Mouse (Mus musculus) forebrain, embryonic 14.5 days (tissue): Measurements from ENCODE around the gene Phactr1. TPM values are rescaled to one million over a fixed set of nuclear protein-coding genes. Genes with fewer than 3 reads are reported as not detected.

ENCODE experiments used
- ATAC-seq: fragments of 200-750 bp; cut with Nextera tagmentation; 2 replicates; pipeline ENCODE4 v1.8.0; 2017; ENCODE audit warnings: mild to moderate bottlenecking, moderate library complexity
- DNase-seq: peaks from one replicate; pipeline ENCODE4 v3.0.0-alpha.2; 2015; ENCODE audit warnings: low spot score
- H3K27ac ChIP-seq: fragments of 300-500 bp; sonication (generic); 2 replicates; pipeline ENCODE4 v1.5.1; 2014; ENCODE audit warnings: low read depth, mild to moderate bottlenecking, control low read depth, low read length, moderate library complexity
- H3K27me3 ChIP-seq: fragments of 300-500 bp; sonication (generic); replicated peaks from 2 replicates; pipeline ENCODE4 v1.6.1; 2014; ENCODE audit warnings: low read length, control low read depth, mixed read lengths; ENCODE audit not compliant: control insufficient read depth, insufficient read depth
- H3K36me3 ChIP-seq: fragments of 300-500 bp; sonication (generic); 2 replicates; pipeline ENCODE4 v1.6.1; 2014; ENCODE audit warnings: low read length, control low read depth; ENCODE audit not compliant: control insufficient read depth, insufficient read depth
- H3K4me1 ChIP-seq: fragments of 300-500 bp; sonication (generic); 2 replicates; pipeline ENCODE4 v1.6.1; 2014; ENCODE audit warnings: antibody characterized with exemption, low read length, control low read depth; ENCODE audit not compliant: control insufficient read depth, insufficient read depth
- H3K4me2 ChIP-seq: fragments of 300-500 bp; sonication (generic); 2 replicates; pipeline ENCODE4 v1.6.1; 2014; ENCODE audit warnings: mild to moderate bottlenecking, control low read depth, low read length
- H3K4me3 ChIP-seq: fragments of 300-500 bp; sonication (generic); 2 replicates; pipeline ENCODE4 v1.5.1; 2014; ENCODE audit warnings: low read depth, low read length, control low read depth
- H3K9ac ChIP-seq: fragments of 300-500 bp; sonication (generic); 2 replicates; pipeline ENCODE4 v1.6.1; 2014; ENCODE audit warnings: mild to moderate bottlenecking, low read length, control low read depth, moderate library complexity
- H3K9me3 ChIP-seq: fragments of 300-500 bp; sonication (generic); replicated peaks from 2 replicates; pipeline ENCODE4 v1.6.1; 2016; ENCODE audit warnings: low read length, control low read depth, mixed read lengths; ENCODE audit not compliant: control insufficient read depth
- WGBS: fragments of 180-500 bp; shearing (Covaris S2); extraction: QIAGEN DNeasy Blood & Tissue Kit; methylation state at CpG from one replicate; pipeline ENCODE4 v1.1.7; 2014; 5-methylcytosine and 5-hydroxymethylcytosine counted together
- polyA plus RNA-seq: library from polyadenylated mRNA; unstranded; fragments of >200 nt; fragmentation: Nextera tagmentation; extraction: Ambion mirVana; gene quantifications from 2 replicates; pipeline ENCODE4 v1.2.1, GENCODE M21; 2014

Gene Phactr1
- polyA plus RNA-seq, 1 experiment from 2014 or later, result 47.3 TPM

- Histone ChIP-seq H3K9me3 (no peaks in the 10 kb centered on the region), H3K36me3 (no peaks in the 10 kb centered on the region), H3K27me3 (no peaks in the 10 kb centered on the region), H3K4me1 (no peaks in the 10 kb centered on the region), H3K9ac (no peak overlapping the region), H3K4me3 (no peak overlapping the region), H3K4me2 (no peak overlapping the region), H3K27ac (no peak overlapping the region)
- peak; percentile 21 for DNase-seq
- ATAC-seq, result no peak
- 44% methylated on average over 13 of the region's 13 CpGs for WGBS
Observed at GRCm38 (mm10) chr13:42782151-42782550, 101.7 kb downstream of the Phactr1 start.

GRCm38 (mm10) chr13:42789221-42789620, 108.8 kb downstream of the Phactr1 start:
- Histone ChIP-seq H3K36me3 (no peaks in the 10 kb centered on the region), H3K4me2 (no peak overlapping the region), H3K9ac (no peak overlapping the region), H3K27me3 (no peaks in the 10 kb centered on the region), H3K4me3 (no peak overlapping the region), H3K4me1 (no peaks in the 10 kb centered on the region), H3K9me3 (no peaks in the 10 kb centered on the region), H3K27ac (no peak overlapping the region)
- ATAC-seq (no peak), DNase-seq (no peak)
- 87% methylated on average over 13 of the region's 13 CpGs for WGBS

GRCm38 (mm10) chr13:42792279-42792678, 111.9 kb downstream of the Phactr1 start:
- WGBS, result 29% methylated on average over 8 of the region's 8 CpGs
- peak; percentile 71 for DNase-seq
- H3K27ac ChIP-seq, result no peak overlapping the region
- H3K9ac ChIP-seq, result no peak overlapping the region
- H3K4me3 ChIP-seq, result no peak overlapping the region
- no peaks in the 10 kb centered on the region for H3K9me3 ChIP-seq
- H3K4me1 ChIP-seq, result no peaks in the 10 kb centered on the region
- H3K4me2 ChIP-seq, result no peak overlapping the region
- H3K27me3 ChIP-seq, result no peaks in the 10 kb centered on the region
- ATAC-seq, result peak; percentile 50; the same call in 1 of the 2 replicates
- no peaks in the 10 kb centered on the region for H3K36me3 ChIP-seq

- no peak for ATAC-seq
- Histone ChIP-seq H3K36me3 (no peaks in the 10 kb centered on the region), H3K4me2 (no peak overlapping the region), H3K27ac (no peak overlapping the region), H3K4me1 (peaks cover 5% of the 10 kb centered on the region), H3K9ac (no peak overlapping the region), H3K9me3 (no peaks in the 10 kb centered on the region), H3K27me3 (no peaks in the 10 kb centered on the region), H3K4me3 (no peak overlapping the region)
- WGBS, result 90% methylated on average over 6 of the region's 6 CpGs
- no peak for DNase-seq
Observed at GRCm38 (mm10) chr13:42800523-42800922, 120.1 kb downstream of the Phactr1 start.

GRCm38 (mm10) chr13:42804314-42804713, 123.9 kb downstream of the Phactr1 start:
- no peak for ATAC-seq
- Histone ChIP-seq H3K27ac (no peak overlapping the region), H3K4me1 (peaks cover 5% of the 10 kb centered on the region), H3K9ac (0 out of 2 replicates have a peak overlapping the region, but pooled peaks have one; percentile 29), H3K27me3 (no peaks in the 10 kb centered on the region), H3K36me3 (no peaks in the 10 kb centered on the region), H3K4me2 (no peak overlapping the region), H3K9me3 (no peaks in the 10 kb centered on the region), H3K4me3 (no peak overlapping the region)
- peak; percentile 30 for DNase-seq
- WGBS, result 25% methylated on average over 9 of the region's 9 CpGs

GRCm38 (mm10) chr13:42812762-42813161, 132.3 kb downstream of the Phactr1 start:
- H3K9ac ChIP-seq, result no peak overlapping the region
- peak overlapping the region; percentile 31 for H3K4me2 ChIP-seq
- DNase-seq, result peak; percentile 62
- 22% methylated on average over 7 of the region's 7 CpGs for WGBS
- peak; percentile 92 for ATAC-seq
- no peak overlapping the region for H3K27ac ChIP-seq
- peaks cover 10% of the 10 kb centered on the region; the same call in 1 of the 2 replicates for H3K4me1 ChIP-seq
- no peaks in the 10 kb centered on the region for H3K27me3 ChIP-seq
- H3K36me3 ChIP-seq, result no peaks in the 10 kb centered on the region
- H3K9me3 ChIP-seq, result no peaks in the 10 kb centered on the region
- H3K4me3 ChIP-seq, result no peak overlapping the region

- H3K27ac ChIP-seq, result no peak overlapping the region
- no peaks in the 10 kb centered on the region for H3K36me3 ChIP-seq
- DNase-seq, result peak; percentile 47
- H3K9me3 ChIP-seq, result no peaks in the 10 kb centered on the region
- H3K9ac ChIP-seq, result no peak overlapping the region
- H3K4me3 ChIP-seq, result no peak overlapping the region
- peaks cover 7% of the 10 kb centered on the region for H3K4me1 ChIP-seq
- no peaks in the 10 kb centered on the region for H3K27me3 ChIP-seq
- no peak for ATAC-seq
- H3K4me2 ChIP-seq, result no peak overlapping the region
- 53% methylated on average over 10 of the region's 10 CpGs for WGBS
Observed at GRCm38 (mm10) chr13:42818378-42818777, 138.0 kb downstream of the Phactr1 start.

GRCm38 (mm10) chr13:42820513-42820912, 140.1 kb downstream of the Phactr1 start:
- WGBS, result 27% methylated on average over 9 of the region's 9 CpGs
- no peak overlapping the region for H3K4me3 ChIP-seq
- no peak overlapping the region for H3K9ac ChIP-seq
- no peak overlapping the region for H3K4me2 ChIP-seq
- DNase-seq (peak; percentile 47), ATAC-seq (peak; percentile 52)
- no peaks in the 10 kb centered on the region for H3K36me3 ChIP-seq
- no peaks in the 10 kb centered on the region for H3K27me3 ChIP-seq
- H3K4me1 ChIP-seq, result peaks cover 3% of the 10 kb centered on the region; the same call in 1 of the 2 replicates
- no peaks in the 10 kb centered on the region; the same call in 1 of the 2 replicates for H3K9me3 ChIP-seq
- H3K27ac ChIP-seq, result no peak overlapping the region

GRCm38 (mm10) chr13:42821426-42822106, 141.1 kb downstream of the Phactr1 start:
- no peaks in the 10 kb centered on the region for H3K27me3 ChIP-seq
- no peaks in the 10 kb centered on the region; the same call in 1 of the 2 replicates for H3K9me3 ChIP-seq
- DNase-seq, result no peak
- H3K4me2 ChIP-seq, result no peak overlapping the region
- H3K4me1 ChIP-seq, result peaks cover 3% of the 10 kb centered on the region; the same call in 1 of the 2 replicates
- no peak overlapping the region; the same call in 1 of the 2 replicates for H3K27ac ChIP-seq
- no peak overlapping the region for H3K9ac ChIP-seq
- no peaks in the 10 kb centered on the region for H3K36me3 ChIP-seq
- H3K4me3 ChIP-seq, result no peak overlapping the region
- WGBS, result 84% methylated on average over 15 of the region's 15 CpGs
- no peak for ATAC-seq
